Mouse (Mus musculus): ENCODE results near the gene Klhl11.

- TF ChIP-seq GATA1 (IDR thresholded peaks at IDR 0.05; ENCODE audit: borderline replicate concordance, low read length): no peak
- TF ChIP-seq FLI1 (IDR thresholded peaks at IDR 0.05; ENCODE audit: low read length): no peak
Measured at GRCm38 (mm10) chr11:100423836-100424235, 48.7 kb downstream of the Klhl11 start.

Data from megakaryocyte, embryonic 14.5 days (primary cell).